Mouse (Mus musculus): ENCODE data around the gene Pomgnt2.
A peak's percentile ranks its signal among the peaks of the same experiment; 100 is the strongest.

The Pomgnt2 gene

DNA sequence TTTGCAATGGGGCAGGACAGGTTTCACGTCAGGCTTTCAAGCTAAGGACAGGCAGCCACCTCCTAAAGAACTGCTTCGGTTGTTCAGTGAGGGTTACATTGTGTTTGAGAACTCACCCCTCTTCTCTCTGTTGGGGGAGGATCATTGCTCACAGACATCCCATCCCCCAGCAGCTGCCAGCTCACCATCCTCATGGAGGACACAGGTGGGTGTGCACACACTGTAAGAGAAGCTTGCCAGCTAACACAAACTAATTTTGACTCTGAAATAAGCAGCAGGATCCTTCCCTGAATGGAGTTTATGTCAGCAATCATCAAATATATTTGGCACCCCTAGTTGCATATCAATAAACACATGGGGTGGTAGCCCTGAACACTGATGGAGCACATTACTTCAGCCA, 15.9 kb upstream of the Pomgnt2 start:
- no peak for DNase-seq (ENCODE audit: low read depth, low spot score)

DNA sequence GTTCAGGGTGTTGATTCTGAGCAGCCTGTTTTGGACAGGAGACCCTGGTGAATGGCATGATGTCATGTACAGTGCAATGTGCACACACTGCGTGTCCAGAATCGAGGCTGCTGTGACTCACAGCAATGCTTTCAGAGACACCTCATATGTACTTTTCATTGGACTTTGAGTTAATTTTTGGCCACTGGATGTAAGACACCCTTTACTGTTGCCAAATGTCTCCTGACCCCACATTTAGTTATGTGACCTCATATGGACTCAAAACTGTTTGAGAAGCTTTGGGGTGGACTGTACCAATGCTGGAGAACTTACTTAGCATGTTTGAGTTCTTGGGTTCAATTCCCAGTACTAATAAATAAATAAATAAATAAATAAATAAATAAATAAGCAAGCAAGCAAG, 13.8 kb upstream of the Pomgnt2 start:
- no peak for DNase-seq (ENCODE audit: low read depth, low spot score)

DNA sequence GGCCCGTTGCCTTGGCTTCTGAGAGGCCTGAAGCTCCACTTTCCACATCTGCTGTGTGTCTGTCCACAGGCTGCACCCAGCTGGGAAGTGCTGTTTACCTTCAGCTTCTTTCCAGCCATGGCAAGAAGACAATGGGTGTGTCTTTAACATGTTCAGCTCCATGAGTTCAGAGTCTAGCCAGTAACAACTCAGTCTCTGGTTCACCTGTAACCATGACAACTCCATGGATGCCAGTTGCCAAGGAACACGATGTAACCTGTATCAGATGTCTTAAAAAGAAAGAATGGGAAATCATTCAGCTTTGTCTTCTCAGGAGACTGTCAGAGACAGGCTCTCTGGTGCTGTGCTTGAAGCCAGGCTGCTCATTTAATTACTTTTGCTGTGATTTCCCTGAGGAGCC, 12.0 kb upstream of the Pomgnt2 start:
- no peak for DNase-seq (ENCODE audit: low read depth, low spot score)

DNA sequence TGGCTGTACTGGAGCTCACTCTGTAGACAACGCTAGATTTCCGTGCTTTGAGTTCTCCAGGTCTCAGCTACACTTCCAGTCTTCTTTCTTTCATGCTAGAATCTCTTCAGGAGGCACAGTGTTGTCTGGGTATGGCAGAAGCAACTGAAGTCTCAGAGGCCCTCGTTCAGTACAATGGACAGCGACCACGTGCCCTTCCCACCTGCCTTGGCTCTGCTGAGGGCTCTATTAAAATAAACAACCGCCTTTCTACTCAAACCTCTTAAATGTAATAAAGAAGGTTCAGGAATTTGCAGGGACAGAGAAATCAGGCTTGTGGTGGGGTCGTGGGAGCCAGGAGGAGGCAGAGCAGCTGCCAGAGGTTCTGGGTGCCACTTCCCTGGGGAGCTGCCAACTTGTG, 9.7 kb upstream of the Pomgnt2 start:
- peak; percentile 43 for DNase-seq (ENCODE audit: low read depth, low spot score)

DNA sequence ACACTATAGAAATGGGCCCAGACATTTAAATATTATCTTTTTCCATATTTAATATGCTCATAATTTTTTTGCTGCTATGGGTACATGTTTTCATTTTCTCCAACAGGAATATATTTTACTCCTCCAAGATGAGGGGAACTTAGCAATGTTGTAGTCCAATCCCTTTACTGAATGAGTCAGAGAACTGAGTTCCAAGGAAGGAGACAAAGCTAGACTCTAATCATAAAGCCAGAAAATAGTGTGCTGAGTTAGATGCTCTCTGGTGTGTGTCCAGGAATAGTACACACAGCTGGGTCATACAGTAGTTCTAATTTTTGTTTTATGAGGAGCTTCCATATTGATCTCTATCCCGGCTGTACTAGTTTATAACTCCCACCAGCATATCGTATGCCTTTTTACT, 9.3 kb upstream of the Pomgnt2 start:
- DNase-seq (ENCODE audit: low read depth, low spot score) = no peak

DNA sequence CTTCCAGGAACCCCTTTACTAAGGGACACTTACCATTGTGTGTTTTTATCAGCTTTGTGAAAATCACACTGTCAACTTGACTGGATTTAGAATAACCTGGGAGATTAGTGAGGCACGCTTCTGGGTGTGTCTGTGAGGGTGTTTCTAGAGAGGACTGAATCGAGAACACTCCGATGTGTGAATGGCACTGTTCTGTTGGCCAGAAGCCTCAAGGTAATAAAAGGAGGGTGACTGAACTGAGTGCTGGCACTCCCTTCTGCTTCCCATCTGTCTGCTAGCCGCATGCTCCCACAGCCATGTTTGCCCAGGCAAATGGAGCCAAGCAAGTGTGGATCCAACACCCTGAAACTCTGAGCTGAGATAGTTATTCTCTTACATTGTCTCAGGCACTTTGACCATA, 1.1 kb upstream of the Pomgnt2 start:
- no peak for DNase-seq (ENCODE audit: low read depth, low spot score)

DNA sequence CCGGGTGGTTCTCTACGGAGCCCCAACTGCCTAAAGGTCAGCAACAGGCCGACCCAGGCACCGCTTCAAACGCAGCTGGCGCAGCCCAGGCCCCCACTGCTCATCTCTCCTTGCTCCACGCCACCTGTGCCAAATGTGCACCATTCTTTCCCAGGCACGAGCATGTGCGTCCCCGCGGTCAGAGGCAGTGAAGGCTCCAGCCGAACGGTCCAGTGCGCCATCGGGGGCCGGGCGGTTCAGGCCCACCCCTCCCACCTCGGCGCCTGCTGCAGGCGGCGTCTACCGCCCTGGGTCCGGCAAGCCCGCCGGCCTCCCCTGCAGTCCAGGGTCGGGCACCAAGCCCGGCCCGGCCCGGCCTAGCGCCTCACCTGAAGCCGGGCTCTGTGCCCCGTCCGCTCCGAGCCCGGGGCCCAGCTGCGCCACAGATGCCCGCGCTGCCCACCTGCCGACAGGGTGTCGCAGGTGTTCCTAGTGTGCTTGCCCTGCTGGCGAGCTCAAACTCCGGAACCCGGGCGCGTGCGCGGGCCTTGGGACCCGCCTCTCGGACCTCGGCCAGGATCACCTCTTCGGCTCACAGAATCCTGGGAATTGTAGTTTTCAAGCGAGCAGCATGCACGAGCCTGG, 1.3 kb downstream of the Pomgnt2 start:
- DNase-seq (ENCODE audit: low read depth, low spot score) = no peak

DNA sequence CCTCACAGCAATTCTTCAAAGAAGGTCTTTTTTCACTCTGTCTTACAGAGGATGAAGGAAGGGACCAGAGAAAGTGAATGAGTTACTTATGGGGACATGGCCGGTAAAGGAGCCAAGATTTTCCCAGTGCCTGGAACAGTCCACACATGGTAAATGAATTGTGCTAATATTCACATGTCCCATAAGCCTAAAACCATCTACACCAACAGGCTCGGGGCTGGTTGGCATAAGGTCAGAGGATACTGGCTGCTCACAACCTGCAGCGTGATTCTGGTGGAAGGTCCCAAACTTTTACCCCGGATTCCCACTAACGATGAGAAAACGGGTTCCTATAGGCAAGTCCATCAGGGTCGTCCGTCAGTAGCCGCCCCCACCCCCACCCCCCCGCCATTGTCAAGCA, 1.8 kb downstream of the Pomgnt2 start:
- no peak for DNase-seq (ENCODE audit: low read depth, low spot score)

DNA sequence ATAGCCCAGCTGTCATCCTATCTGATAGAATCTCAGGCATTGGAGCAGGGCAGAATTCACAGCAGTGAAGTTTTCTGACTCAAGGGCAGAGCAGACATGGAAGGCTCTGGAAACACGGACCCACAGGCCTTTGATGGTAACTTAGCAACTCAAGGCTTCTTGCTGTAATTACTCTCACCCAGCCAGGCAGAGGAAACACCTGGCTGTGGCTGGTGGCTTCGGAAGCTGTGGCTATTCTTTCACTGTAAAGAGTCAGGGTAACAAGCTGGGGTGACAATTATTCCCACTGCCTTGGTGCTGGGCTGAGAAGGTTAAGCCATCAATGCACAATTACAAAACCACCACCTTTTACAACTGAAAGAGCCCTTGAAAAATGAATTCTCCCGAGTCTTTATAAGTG, 3.9 kb downstream of the Pomgnt2 start:
- DNase-seq (ENCODE audit: low read depth, low spot score) = no peak

DNA sequence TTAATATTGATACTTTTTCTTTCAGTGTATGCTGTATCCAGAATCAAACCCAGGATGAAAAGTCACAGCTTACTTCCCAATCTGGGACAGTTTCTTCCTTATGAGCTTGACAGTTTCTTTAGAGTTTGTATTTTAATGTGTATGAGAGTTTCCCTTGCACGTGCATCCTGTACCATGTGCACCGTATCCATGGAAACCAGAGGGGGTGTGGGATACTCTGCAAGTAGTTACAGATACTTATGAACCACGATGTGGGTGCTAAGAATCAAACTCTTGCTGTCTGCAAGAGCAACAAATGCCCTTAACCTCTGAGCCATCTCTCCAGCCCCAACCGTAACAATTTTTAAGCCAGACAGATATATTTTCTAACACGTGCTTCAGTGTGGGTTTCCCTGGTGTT, 5.9 kb downstream of the Pomgnt2 start:
- no peak for DNase-seq (ENCODE audit: low read depth, low spot score)

DNA sequence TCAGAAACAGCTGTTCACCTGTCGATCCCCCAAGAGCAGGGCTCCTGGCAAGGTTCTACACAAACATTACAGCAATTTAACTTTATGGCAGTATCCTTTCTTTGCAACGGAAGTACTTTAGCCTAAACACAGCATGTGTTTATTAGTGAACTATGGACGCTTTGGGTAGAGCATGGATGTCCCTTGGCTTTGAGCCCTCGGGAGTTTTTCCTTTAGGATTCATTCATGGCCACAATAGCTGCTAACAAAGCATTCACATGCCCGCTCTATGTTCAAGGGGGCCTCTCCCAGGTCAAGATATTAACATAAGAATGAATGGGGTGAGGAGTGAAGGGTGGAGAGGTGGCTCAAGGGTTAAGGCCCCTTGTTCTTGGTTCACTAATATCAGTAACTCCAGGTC, 7.4 kb downstream of the Pomgnt2 start:
- DNase-seq (ENCODE audit: low read depth, low spot score) = no peak

DNA sequence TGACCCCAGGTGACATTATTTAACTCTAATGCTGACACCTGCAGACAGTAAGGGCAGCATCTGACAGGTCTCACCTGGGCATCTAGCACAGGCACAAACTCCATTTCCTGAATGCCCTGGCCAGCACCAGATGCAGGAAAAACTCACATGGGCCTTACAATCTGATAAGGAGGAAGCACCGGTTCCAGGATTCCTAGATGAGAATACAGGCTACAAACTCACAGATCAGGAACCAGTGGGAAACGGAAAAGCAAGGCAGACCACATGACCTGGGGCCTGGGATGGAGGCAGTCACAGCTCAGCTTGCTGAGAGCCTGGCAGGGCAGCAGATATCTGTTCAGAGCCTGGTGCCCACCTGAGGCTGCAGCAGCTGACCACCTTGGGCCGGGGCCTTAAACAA, 8.0 kb downstream of the Pomgnt2 start:
- no peak for DNase-seq (ENCODE audit: low read depth, low spot score)

DNA sequence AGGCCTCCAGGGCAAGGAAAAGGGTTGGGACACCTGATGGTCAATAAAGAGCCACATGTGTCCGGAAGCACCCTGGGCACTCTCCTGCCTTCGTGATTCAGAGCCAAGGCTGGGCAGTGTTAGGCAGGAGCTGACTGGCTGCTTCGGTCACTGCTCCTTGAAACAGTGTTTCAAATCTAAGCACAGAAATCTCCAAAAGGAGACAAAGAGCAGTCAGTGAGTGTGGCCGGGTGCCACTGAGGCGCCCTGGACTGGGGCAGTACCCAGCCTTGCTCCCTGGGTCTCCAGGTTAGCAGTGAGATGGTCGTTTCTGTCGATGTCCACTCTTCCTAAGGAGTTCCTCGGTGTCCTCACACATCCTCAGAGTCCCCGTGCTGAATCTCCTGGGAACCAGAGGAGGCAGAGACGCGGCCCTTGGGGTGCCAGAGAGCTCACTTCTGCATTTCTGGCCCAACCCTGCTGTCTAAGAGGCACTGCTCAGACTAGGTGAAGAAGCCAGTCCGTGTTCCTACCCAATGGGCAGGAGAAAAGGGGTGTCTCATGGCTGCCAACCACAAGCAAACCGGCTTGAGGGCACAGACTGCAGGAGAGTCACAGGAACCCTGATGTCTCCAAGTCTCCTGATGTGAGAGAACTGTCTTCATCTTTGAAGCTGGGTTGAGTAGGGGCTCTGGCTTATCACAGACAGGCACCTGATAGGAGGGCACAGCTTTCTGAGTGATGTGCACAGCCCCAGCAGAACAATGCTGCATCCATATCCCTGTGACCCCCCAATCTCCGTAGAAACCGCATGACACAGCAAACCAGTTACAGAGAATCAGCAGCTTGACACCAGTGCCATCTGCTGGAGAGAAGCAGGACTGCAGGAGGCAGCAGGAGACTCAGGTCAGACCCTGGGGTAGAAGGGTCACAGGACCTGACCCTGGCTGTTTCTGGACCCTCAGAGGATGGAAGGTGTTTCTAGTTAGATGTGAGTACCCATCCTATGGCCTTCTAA, 12.1 kb downstream of the Pomgnt2 start:
- DNase-seq (ENCODE audit: low read depth, low spot score) = peak; percentile 79

DNA sequence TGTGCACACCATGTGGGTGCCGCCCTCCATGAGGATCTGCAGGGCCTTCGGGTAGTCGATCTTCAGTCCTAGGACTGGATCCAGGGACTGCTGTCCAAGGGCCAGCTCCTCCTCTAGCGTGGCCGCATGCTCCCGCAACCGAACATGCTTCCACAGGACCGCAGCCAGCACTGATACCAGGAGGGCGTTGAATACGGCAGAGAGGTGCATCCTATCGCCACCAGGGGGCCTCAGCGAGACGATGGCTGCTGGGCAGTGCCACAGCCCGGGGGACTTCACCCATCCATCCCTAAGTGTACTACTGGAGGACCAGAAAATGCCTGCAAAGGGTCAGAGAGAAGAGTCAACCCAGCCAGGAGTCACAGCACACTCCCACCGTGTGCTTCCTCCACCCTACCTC, 13.4 kb downstream of the Pomgnt2 start:
- peak; percentile 69 for DNase-seq (ENCODE audit: low read depth, low spot score)

DNA sequence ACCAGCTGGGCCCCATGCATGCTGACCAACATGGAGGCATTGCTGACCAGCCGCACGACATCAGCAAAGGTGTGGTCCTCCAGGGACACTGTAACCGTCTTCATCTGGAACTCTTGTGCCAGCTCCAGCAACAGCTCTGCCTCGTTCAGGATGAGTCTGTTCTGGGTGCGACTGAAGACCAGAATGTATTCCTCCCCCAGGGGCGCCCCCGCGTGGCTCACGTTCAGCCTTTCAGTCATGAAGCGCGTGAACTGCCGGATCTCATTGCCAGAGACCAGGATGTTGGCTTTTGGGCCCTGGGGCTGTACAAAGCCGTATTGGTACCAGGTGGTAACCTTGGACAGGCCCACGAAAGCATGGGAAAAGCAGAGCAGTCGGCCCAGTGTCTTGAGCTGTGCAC, 14.2 kb downstream of the Pomgnt2 start:
- DNase-seq (ENCODE audit: low read depth, low spot score) = no peak

DNA sequence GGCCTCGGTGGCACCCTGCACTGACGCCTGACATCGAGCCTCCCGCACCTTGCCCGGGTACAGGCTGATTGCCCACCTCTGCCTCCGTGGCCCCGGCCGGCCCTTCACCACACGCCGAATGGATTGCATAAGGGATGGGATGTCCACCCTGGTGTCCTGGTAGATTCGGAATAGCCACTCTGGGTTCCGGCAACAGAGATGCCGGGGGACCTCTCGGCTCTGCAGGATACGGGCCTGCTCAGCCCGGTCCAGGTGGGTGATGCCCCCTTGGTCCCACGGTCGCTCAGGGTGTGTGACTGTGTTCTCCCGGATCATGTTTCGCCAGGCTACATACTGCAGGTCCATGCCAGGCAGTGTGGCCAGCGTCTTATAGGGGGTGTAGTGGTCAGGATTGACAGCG, 14.7 kb downstream of the Pomgnt2 start:
- no peak for DNase-seq (ENCODE audit: low read depth, low spot score)

DNA sequence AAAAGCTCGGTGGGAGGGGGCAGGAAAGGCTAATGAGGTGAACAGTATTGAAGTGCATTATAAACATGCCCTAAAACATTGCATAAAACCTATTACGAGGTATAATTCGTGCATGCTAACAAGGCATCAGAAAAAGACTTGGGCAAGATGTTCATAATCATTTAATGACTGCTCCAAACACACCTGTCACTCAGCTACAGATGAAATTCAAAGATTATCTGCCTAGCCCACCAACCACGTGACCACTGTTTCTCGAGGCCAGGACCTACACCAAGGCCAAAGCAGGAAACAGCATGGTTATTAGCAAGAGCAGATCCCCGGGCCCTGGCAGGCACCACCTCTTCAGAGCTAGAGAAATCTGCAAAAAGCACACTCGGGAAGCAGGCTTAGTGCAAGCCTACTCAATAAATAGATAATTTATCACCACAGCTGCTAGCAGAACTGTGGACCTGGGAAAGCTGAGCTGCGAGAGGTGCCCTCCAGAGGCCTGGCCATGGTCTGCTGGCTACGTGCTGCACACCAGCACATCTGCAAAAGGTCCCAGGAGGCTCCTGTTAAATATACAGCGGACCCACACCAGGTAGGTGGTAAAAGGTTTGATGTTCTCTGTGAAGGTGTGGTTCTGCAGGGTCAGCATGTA, 15.3 kb downstream of the Pomgnt2 start:
- DNase-seq (ENCODE audit: low read depth, low spot score) = no peak

DNA sequence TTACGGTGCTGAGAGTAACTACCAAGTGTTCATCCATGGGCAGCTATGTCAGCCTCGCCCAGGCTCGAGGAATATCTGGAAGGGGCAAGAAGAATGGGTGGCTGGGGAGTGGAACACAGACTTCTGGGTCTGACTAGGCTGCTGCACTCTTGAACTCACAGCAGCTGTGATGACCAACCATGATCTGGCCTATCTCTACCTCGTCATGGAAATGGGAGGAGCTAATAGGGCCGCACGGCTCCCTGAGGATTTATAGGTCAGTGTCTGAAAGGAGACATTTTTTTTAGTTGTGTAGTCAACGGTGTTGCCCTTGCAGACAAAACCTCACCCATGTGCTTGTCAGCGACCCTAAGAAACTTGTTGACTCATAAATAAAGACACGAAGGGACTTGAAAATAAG, 15.9 kb downstream of the Pomgnt2 start:
- DNase-seq (ENCODE audit: low read depth, low spot score) = no peak

DNA sequence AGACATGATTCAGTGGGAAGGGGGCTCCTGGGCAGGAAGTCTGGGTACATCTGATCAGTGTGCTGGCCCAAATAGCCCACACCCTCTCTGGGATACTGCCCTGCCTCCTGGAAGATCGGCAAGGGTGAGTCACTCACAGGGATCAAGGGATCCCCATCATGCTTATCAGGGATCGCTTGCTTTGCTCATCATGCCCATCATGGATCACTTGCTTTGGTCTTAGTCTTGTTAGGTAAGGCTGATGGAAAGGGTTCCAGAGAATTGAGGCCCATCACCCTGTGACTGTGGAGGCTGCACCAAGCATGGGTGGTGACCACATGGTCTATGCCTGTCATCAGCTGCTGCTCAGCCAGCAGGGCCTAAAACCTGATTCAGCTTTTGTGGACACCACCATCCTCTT, 21.6 kb downstream of the Pomgnt2 start:
- DNase-seq (ENCODE audit: low read depth, low spot score) = no peak

DNA sequence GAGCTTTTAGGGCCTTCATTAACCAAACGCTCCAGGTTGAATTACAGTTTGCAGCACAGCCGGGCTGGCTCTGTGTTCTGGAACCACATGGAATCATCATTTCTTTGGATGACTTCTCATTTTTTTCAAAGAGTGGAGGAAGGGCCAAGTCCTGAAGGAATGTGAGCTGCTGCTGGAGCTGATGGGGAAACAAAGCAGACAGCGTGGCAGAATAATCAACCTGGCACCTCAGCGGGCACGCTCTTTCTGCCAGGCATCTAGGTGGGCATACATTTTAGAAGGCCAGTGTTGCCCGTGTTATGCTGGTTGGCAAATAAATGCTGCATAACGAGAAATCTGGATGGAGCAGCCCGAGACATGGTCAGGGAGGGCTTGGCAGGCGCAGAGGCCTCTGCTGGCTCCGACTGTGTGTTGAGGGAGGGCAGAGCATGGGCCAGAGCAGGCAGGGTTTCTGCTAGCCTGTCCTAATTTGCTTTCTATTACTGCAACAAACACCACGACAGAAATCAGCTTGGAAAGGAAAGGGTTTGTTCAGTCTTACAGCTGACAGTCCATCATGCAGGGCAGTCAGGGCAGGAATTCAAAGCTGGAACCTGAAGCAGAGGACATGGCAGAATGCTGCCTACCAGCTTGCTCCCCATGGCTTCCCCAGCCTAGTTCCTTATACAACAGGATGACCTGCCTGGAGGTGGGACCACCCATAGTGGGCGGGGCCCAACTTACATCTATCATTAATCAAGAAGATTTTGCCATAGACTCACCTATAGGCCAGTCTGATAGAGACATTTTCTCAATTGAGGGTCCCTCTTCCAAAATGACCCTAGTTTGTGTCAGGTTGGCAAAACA, 22.5 kb downstream of the Pomgnt2 start:
- DNase-seq (ENCODE audit: low read depth, low spot score) = no peak

DNA sequence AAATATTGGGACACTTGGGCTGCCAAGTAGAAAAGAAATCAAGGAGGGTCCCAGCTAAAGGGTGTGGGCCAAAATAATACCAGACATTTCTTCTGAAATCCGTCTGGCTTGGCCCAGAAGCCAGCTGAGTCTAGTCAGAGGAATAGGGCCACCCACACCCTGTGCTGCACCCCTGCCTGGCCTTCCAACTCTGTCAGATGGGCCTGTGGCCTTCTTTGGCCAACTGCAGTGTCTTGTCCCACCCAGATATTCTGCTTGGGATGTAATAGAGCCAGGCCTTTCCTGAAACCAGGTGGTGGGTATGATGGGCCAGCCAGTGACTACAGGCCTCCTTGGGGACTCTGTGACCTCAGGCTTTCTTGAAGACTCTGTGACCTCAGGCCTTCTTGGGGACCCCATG, 23.7 kb downstream of the Pomgnt2 start:
- no peak for DNase-seq (ENCODE audit: low read depth, low spot score)
